Mouse (Mus musculus) MEL (cell line): ENCODE measurements at regions not wholly inside any gene's neighbourhood (a gene's known extent, or its start where the extent isn't known, plus 50 kb on each side); places are given as distances from the start of the nearest gene placed in this dataset.

ENCODE experiments used
- CTCF ChIP-seq, 3 experiments: IDR thresholded peaks in 2 of 3; conservative IDR thresholded peaks in 1 of 3; 2 replicates each; pipeline ENCODE4 v1.5.1; 2011 to 2012; ENCODE audit warnings: low read length in 3 of 3, low read depth in 2 of 3, mild to moderate bottlenecking in 2 of 3, improper control_type of control experiment in 1 of 3, inconsistent platforms in 1 of 3, mixed read lengths in 1 of 3, moderate library complexity in 1 of 3; ENCODE audit not compliant: control insufficient read depth in 1 of 3, insufficient read depth in 1 of 3, poor library complexity in 1 of 3, severe bottlenecking in 1 of 3
- HCFC1 ChIP-seq: IDR thresholded peaks from 2 replicates; pipeline ENCODE4 v1.6.1; 2012; ENCODE audit warnings: low read depth, mild to moderate bottlenecking, inconsistent platforms, low read length, improper control_type of control experiment, moderate library complexity
- POLR2A ChIP-seq, 2 experiments: IDR thresholded peaks; 2 replicates each; pipeline ENCODE4 v1.6.1; 2011 to 2012; ENCODE audit warnings: low read length in 2 of 2, mild to moderate bottlenecking in 2 of 2, control low read depth in 1 of 2, improper control_type of control experiment in 1 of 2, low read depth in 1 of 2, moderate library complexity in 1 of 2; ENCODE audit not compliant: control insufficient read depth in 1 of 2, insufficient read depth in 1 of 2, poor library complexity in 1 of 2
- SMC3 ChIP-seq: IDR thresholded peaks from 2 replicates; pipeline ENCODE4 v1.6.1; 2011; ENCODE audit warnings: low read depth, low read length, improper control_type of control experiment
- TCF12 ChIP-seq: IDR thresholded peaks from 2 replicates; pipeline ENCODE4 v1.6.1; 2014; ENCODE audit warnings: low read depth, mild to moderate bottlenecking, inconsistent platforms, low read length, improper control_type of control experiment, moderate library complexity
- USF1 ChIP-seq: IDR thresholded peaks from 2 replicates; pipeline ENCODE4 v1.6.1; 2014; ENCODE audit warnings: low read depth, mild to moderate bottlenecking, inconsistent platforms, low read length, improper control_type of control experiment, moderate library complexity
- USF2 ChIP-seq, 2 experiments: IDR thresholded peaks; 2 replicates each; pipeline ENCODE4 v1.6.1; 2011 to 2012; ENCODE audit warnings: improper control_type of control experiment in 2 of 2, low read length in 2 of 2, borderline replicate concordance in 1 of 2, inconsistent platforms in 1 of 2, low read depth in 1 of 2, mild to moderate bottlenecking in 1 of 2; ENCODE audit not compliant: insufficient read depth in 1 of 2
- ZKSCAN1 ChIP-seq: IDR thresholded peaks from 2 replicates; pipeline ENCODE4 v1.6.1; 2012; ENCODE audit warnings: low read depth, mild to moderate bottlenecking, inconsistent platforms, low read length, improper control_type of control experiment, moderate library complexity
- ZNF384 ChIP-seq: IDR thresholded peaks from 2 replicates; pipeline ENCODE4 v1.6.1; 2012; ENCODE audit warnings: low read depth, mild to moderate bottlenecking, inconsistent platforms, low read length, improper control_type of control experiment

- TF ChIP-seq CTCF (IDR thresholded peaks at IDR 0.05 in 2 of 3, conservative IDR thresholded peaks at IDR 0.05 in 1 of 3; ENCODE audit: control insufficient read depth in 1 of 3, insufficient read depth in 1 of 3, low read depth in 2 of 3, low read length in 3 of 3, poor library complexity in 1 of 3, severe bottlenecking in 1 of 3) (no peak), TCF12 (no peak), POLR2A (IDR thresholded peaks at IDR 0.05; ENCODE audit: control insufficient read depth in 1 of 2, insufficient read depth in 1 of 2, low read depth in 1 of 2, low read length in 2 of 2, poor library complexity in 1 of 2) (no peak), USF2 (IDR thresholded peaks at IDR 0.05; ENCODE audit: borderline replicate concordance in 1 of 2, insufficient read depth in 1 of 2, low read depth in 1 of 2, low read length in 2 of 2) (no peak), USF1 (no peak), ZKSCAN1 (no peak), ZNF384 (no peak), SMC3 (no peak), HCFC1 (no peak)
Measured at GRCm38 (mm10) chr3:41343431-41343830, 212.1 kb upstream of the Jade1 start.
